Mouse (Mus musculus) R1 (cell line): Measurements from ENCODE around the gene Mfrp.
"Not testable (repeated sequence)": the region's sequence is repeated elsewhere in the genome, so short reads cannot be mapped to it uniquely, and the experiment has no call there.

Source experiments
- DNase-seq: peaks from one replicate; pipeline ENCODE4 v3.0.0-alpha.2; 2018; ENCODE audit warnings: low read depth, low spot score

Gene Mfrp

GRCm38 (mm10) chr9:44105781-44106180, 4.3 kb downstream of the Mfrp start:
- no peak for DNase-seq

- no peak for DNase-seq
Measured at GRCm38 (mm10) chr9:44106182-44106581, 4.7 kb downstream of the Mfrp start.

- DNase-seq = no peak
Measured at GRCm38 (mm10) chr9:44106596-44106995, 5.1 kb downstream of the Mfrp start.

GRCm38 (mm10) chr9:44107110-44107509, 5.6 kb downstream of the Mfrp start, which contains the start of gene C1qtnf5:
C1qtnf5 (plus strand) TSS chr9:44107245.
- no peak for DNase-seq

GRCm38 (mm10) chr9:44107557-44108179, 6.1 kb downstream of the Mfrp start:
- DNase-seq = peak; percentile 70

- no peak for DNase-seq
Measured at GRCm38 (mm10) chr9:44108269-44109055, 6.9 kb downstream of the Mfrp start.

- DNase-seq = peak; percentile 78
Measured at GRCm38 (mm10) chr9:44109360-44110095, 8.0 kb downstream of the Mfrp start.

GRCm38 (mm10) chr9:44111909-44112308, 10.4 kb downstream of the Mfrp start:
- not testable (repeated sequence) for DNase-seq

- DNase-seq = peak; percentile 99
Measured at GRCm38 (mm10) chr9:44113105-44113789, 11.7 kb downstream of the Mfrp start, which contains the start of the genes Gm49380 and Rnf26. Gm49380 (minus strand) TSS chr9:44113500. Rnf26 (minus strand) TSS chr9:44113517.

GRCm38 (mm10) chr9:44114453-44114852, 12.9 kb downstream of the Mfrp start:
- no peak for DNase-seq

- DNase-seq = no peak
Measured at GRCm38 (mm10) chr9:44115599-44115998, 14.1 kb downstream of the Mfrp start.

GRCm38 (mm10) chr9:44116182-44116581, 14.7 kb downstream of the Mfrp start:
- DNase-seq = peak; percentile 66

- DNase-seq = peak; percentile 64
Measured at GRCm38 (mm10) chr9:44119011-44119410, 17.5 kb downstream of the Mfrp start.

- no peak for DNase-seq
Measured at GRCm38 (mm10) chr9:44119948-44120465, 18.5 kb downstream of the Mfrp start.

- peak; percentile 83 for DNase-seq
Measured at GRCm38 (mm10) chr9:44124317-44124716, 22.8 kb downstream of the Mfrp start.

GRCm38 (mm10) chr9:44125026-44125425, 23.5 kb downstream of the Mfrp start:
- no peak for DNase-seq

GRCm38 (mm10) chr9:44125546-44126428, 24.3 kb downstream of the Mfrp start:
- DNase-seq = peak; percentile 93

GRCm38 (mm10) chr9:44126746-44127145, 25.2 kb downstream of the Mfrp start:
- no peak for DNase-seq

- peak; percentile 92 for DNase-seq
Measured at GRCm38 (mm10) chr9:44127351-44127801, 25.8 kb downstream of the Mfrp start.

GRCm38 (mm10) chr9:44129633-44130032, 28.1 kb downstream of the Mfrp start:
- peak; percentile 59 for DNase-seq
